Mouse (Mus musculus) intestine, embryonic 15.5 days (tissue): ENCODE measurements around the gene Gm9944. TPM values are rescaled to one million over a fixed set of nuclear protein-coding genes. Genes with fewer than 3 reads are reported as not detected.

Experiments used
- ATAC-seq: fragments of 200-750 bp; cut with Nextera tagmentation; 2 replicates; pipeline ENCODE4 v1.8.0; 2017; ENCODE audit warnings: moderate TSS enrichment, moderate library complexity
- H3K27ac ChIP-seq: fragments of 300-500 bp; sonication (generic); 2 replicates; pipeline ENCODE4 v1.5.1; 2015; ENCODE audit warnings: mild to moderate bottlenecking, inconsistent platforms
- H3K27me3 ChIP-seq: fragments of 300-500 bp; sonication (generic); replicated peaks from 2 replicates; pipeline ENCODE4 v1.6.1; 2015; ENCODE audit warnings: inconsistent platforms
- H3K36me3 ChIP-seq: fragments of 300-500 bp; sonication (generic); 2 replicates; pipeline ENCODE4 v1.6.1; 2015; ENCODE audit warnings: inconsistent platforms
- H3K4me1 ChIP-seq: fragments of 300-500 bp; sonication (generic); replicated peaks from 2 replicates; pipeline ENCODE4 v1.6.1; 2015; ENCODE audit warnings: inconsistent platforms
- H3K4me2 ChIP-seq: fragments of 300-500 bp; sonication (generic); replicated peaks from 2 replicates; pipeline ENCODE4 v1.6.1; 2015; ENCODE audit warnings: mild to moderate bottlenecking, inconsistent platforms
- H3K4me3 ChIP-seq: fragments of 300-500 bp; sonication (generic); replicated peaks from 2 replicates; pipeline ENCODE4 v1.5.1; 2015; ENCODE audit warnings: inconsistent platforms
- H3K9ac ChIP-seq: fragments of 300-500 bp; sonication (generic); 2 replicates; pipeline ENCODE4 v1.6.1; 2015; ENCODE audit warnings: inconsistent platforms
- H3K9me3 ChIP-seq: fragments of 300-500 bp; sonication (generic); 2 replicates; pipeline ENCODE4 v1.6.1; 2016; ENCODE audit warnings: inconsistent platforms
- WGBS: fragments of 180-500 bp; shearing (Covaris S2); methylation state at CpG from one replicate; pipeline ENCODE4 v1.1.7; 2015; 5-methylcytosine and 5-hydroxymethylcytosine counted together
- polyA plus RNA-seq: library from polyadenylated mRNA; unstranded; fragments of >200 nt; fragmentation: Nextera tagmentation; extraction: Ambion mirVana; gene quantifications from 2 replicates; pipeline ENCODE4 v1.2.1, GENCODE M21; 2015

The Gm9944 gene
- polyA plus RNA-seq, 1 experiment from 2014 or later: not detected

- Histone ChIP-seq H3K27me3 (no peaks in the 10 kb centered on the region), H3K9ac (no peak within 1 kb of the TSS), H3K4me3 (no peak within 1 kb of the TSS), H3K27ac (no peak within 1 kb of the TSS), H3K36me3 (no peaks in the 10 kb centered on the region), H3K9me3 (no peaks in the 10 kb centered on the region), H3K4me1 (0 out of 2 replicates have a peak, but pooled peaks cover 2% of the 10 kb centered on the region), H3K4me2 (no peak within 1 kb of the TSS)
- no peak for ATAC-seq
- WGBS: 62% methylated on average over 9 of the region's 9 CpGs
Measured at GRCm38 (mm10) chr4:144408290-144408689, 44.8 kb downstream of the Gm9944 start, which contains the start of gene Pramef12. TSS of gene Pramef12 (minus strand) at chr4:144408464.

GRCm38 (mm10) chr4:144406261-144406660 lies 46.9 kb downstream of the Gm9944 start:
- H3K4me3 ChIP-seq: no peak overlapping the region
- H3K27me3 ChIP-seq: no peaks in the 10 kb centered on the region
- no peaks in the 10 kb centered on the region for H3K36me3 ChIP-seq
- WGBS: 71% methylated on average over 3 of the region's 3 CpGs
- H3K4me2 ChIP-seq: no peak overlapping the region
- no peak for ATAC-seq
- H3K4me1 ChIP-seq: 0 out of 2 replicates have a peak, but pooled peaks cover 2% of the 10 kb centered on the region
- H3K9ac ChIP-seq: no peak overlapping the region
- no peaks in the 10 kb centered on the region for H3K9me3 ChIP-seq
- no peak overlapping the region for H3K27ac ChIP-seq

- H3K4me3 ChIP-seq: peak overlapping the region; percentile 31
- H3K27ac ChIP-seq: peak overlapping the region; percentile 17; the same call in 1 of the 2 replicates
- peak overlapping the region; percentile 75 for H3K4me2 ChIP-seq
- peak overlapping the region; percentile 26 for H3K9ac ChIP-seq
- H3K27me3 ChIP-seq: no peaks in the 10 kb centered on the region
- peak; percentile 93 for ATAC-seq
- H3K9me3 ChIP-seq: no peaks in the 10 kb centered on the region
- WGBS: 4% methylated on average over 16 of the region's 17 CpGs
- no peaks in the 10 kb centered on the region for H3K36me3 ChIP-seq
- H3K4me1 ChIP-seq: 0 out of 2 replicates have a peak, but pooled peaks cover 2% of the 10 kb centered on the region
Measured at GRCm38 (mm10) chr4:144404456-144405086, 48.5 kb downstream of the Gm9944 start.

Other genes starting within 250 kb of the Gm9944 start
- gene C87977, start 240.0 kb downstream of the Gm9944 start, polyA plus RNA-seq: not detected in 2 replicates
- not detected in 2 replicates for gene Pramel5, start 172.8 kb downstream of the Gm9944 start, polyA plus RNA-seq
- not detected in 2 replicates for gene Gm13128, start 123.1 kb downstream of the Gm9944 start, polyA plus RNA-seq
- gene Gm13119, start 95.4 kb downstream of the Gm9944 start, polyA plus RNA-seq: not detected in 2 replicates
- gene Pramef20, start 75.4 kb downstream of the Gm9944 start, polyA plus RNA-seq: not detected in 2 replicates
- not detected in 2 replicates for gene Pramef12, start 44.9 kb downstream of the Gm9944 start, polyA plus RNA-seq
- gene 1700012P22Rik, start 14.5 kb downstream of the Gm9944 start, polyA plus RNA-seq: not detected in 2 replicates
- not detected in 2 replicates for gene Aadacl3, start 10.4 kb upstream of the Gm9944 start, polyA plus RNA-seq
- gene 9430007A20Rik, start 66.5 kb upstream of the Gm9944 start, polyA plus RNA-seq: not detected in 2 replicates
- gene Gm13124, start 111.8 kb upstream of the Gm9944 start, polyA plus RNA-seq: not detected in 2 replicates
- gene Aadacl4, start 160.4 kb upstream of the Gm9944 start, polyA plus RNA-seq: not detected in 2 replicates
- gene Gm436, start 233.1 kb upstream of the Gm9944 start, polyA plus RNA-seq: not detected in 2 replicates